Mouse (Mus musculus): Measurements from ENCODE around the gene Crlf1.

The Crlf1 gene

GRCm38 (mm10) chr8:70517940-70518643 is 25.1 kb downstream of the Crlf1 start:
- in situ Hi-C loops (cut with MboI; ENCODE audit: low sequenced_read_pairs): no loop called here

- in situ Hi-C loops (cut with MboI; ENCODE audit: low sequenced_read_pairs): no loop called here
Observed at GRCm38 (mm10) chr8:70519043-70519442, 26.1 kb downstream of the Crlf1 start.

- in situ Hi-C loops (cut with MboI; ENCODE audit: low sequenced_read_pairs): no loop called here
Observed at GRCm38 (mm10) chr8:70519606-70520005, 26.6 kb downstream of the Crlf1 start.

- in situ Hi-C loops (cut with MboI; ENCODE audit: low sequenced_read_pairs): no loop called here
Observed at GRCm38 (mm10) chr8:70522592-70523403, 29.8 kb downstream of the Crlf1 start.

- in situ Hi-C loops (cut with MboI; ENCODE audit: low sequenced_read_pairs): no loop called here
Observed at GRCm38 (mm10) chr8:70527111-70527511, 34.2 kb downstream of the Crlf1 start.

GRCm38 (mm10) chr8:70527512-70528181 is 34.7 kb downstream of the Crlf1 start, which contains the start of the genes Fkbp8 and Kxd1:
Fkbp8 (plus strand) TSS chr8:70527724.
Kxd1 (minus strand) TSS chr8:70527956.
- in situ Hi-C loops (cut with MboI; ENCODE audit: low sequenced_read_pairs): no loop called here

- in situ Hi-C loops (cut with MboI; ENCODE audit: low sequenced_read_pairs): no loop called here
Observed at GRCm38 (mm10) chr8:70528182-70528797, 35.3 kb downstream of the Crlf1 start.

- in situ Hi-C loops (cut with MboI; ENCODE audit: low sequenced_read_pairs): no loop called here
Observed at GRCm38 (mm10) chr8:70529299-70529698, 36.3 kb downstream of the Crlf1 start.

- in situ Hi-C loops (cut with MboI; ENCODE audit: low sequenced_read_pairs): no loop called here
Observed at GRCm38 (mm10) chr8:70529741-70530161, 36.8 kb downstream of the Crlf1 start.

GRCm38 (mm10) chr8:70530314-70530713 is 37.4 kb downstream of the Crlf1 start:
- in situ Hi-C loops (cut with MboI; ENCODE audit: low sequenced_read_pairs): no loop called here

- in situ Hi-C loops (cut with MboI; ENCODE audit: low sequenced_read_pairs): no loop called here
Observed at GRCm38 (mm10) chr8:70534281-70534680, 41.3 kb downstream of the Crlf1 start.

GRCm38 (mm10) chr8:70535221-70535620 is 42.3 kb downstream of the Crlf1 start:
- in situ Hi-C loops (cut with MboI; ENCODE audit: low sequenced_read_pairs): no loop called here

GRCm38 (mm10) chr8:70535701-70536100 is 42.7 kb downstream of the Crlf1 start:
- in situ Hi-C loops (cut with MboI; ENCODE audit: low sequenced_read_pairs): no loop called here

GRCm38 (mm10) chr8:70538024-70538579 is 45.1 kb downstream of the Crlf1 start:
- in situ Hi-C loops (cut with MboI; ENCODE audit: low sequenced_read_pairs): no loop called here

- in situ Hi-C loops (cut with MboI; ENCODE audit: low sequenced_read_pairs): no loop called here
Observed at GRCm38 (mm10) chr8:70538633-70539076, 45.7 kb downstream of the Crlf1 start.

GRCm38 (mm10) chr8:70539077-70539813 is 46.3 kb downstream of the Crlf1 start, which contains the start of gene Ell:
Ell (plus strand) TSS chr8:70539457.
- in situ Hi-C loops (cut with MboI; ENCODE audit: low sequenced_read_pairs): no loop called here

GRCm38 (mm10) chr8:70540013-70540506 is 47.1 kb downstream of the Crlf1 start:
- in situ Hi-C loops (cut with MboI; ENCODE audit: low sequenced_read_pairs): no loop called here

- in situ Hi-C loops (cut with MboI; ENCODE audit: low sequenced_read_pairs): no loop called here
Observed at GRCm38 (mm10) chr8:70540507-70541071, 47.6 kb downstream of the Crlf1 start.

- in situ Hi-C loops (cut with MboI; ENCODE audit: low sequenced_read_pairs): no loop called here
Observed at GRCm38 (mm10) chr8:70541081-70541480, 48.1 kb downstream of the Crlf1 start.
